Mouse (Mus musculus) gastrocnemius, adult 18-20 months (tissue): ENCODE data around the gene Tnpo1. TPM values are rescaled to one million over a fixed set of nuclear protein-coding genes. Genes with fewer than 3 reads are reported as not detected.

Source experiments
- total RNA-seq, 2 experiments: library from RNA; stranded (reverse); gene quantifications; 2 replicates each; pipeline ENCODE4 v1.2.3; 2021

The Tnpo1 gene
- total RNA-seq, 2 experiments from 2014 or later: 26.9 to 36.5 TPM

Other genes starting within 250 kb of the Tnpo1 start
- 1 to 10 TPM in 1 of 2 experiments, not detected in 1; 2.0 TPM for gene Tmem171, start 231.6 kb downstream of the Tnpo1 start, total RNA-seq
- gene Fcho2, start 110.9 kb downstream of the Tnpo1 start, total RNA-seq: 10 to 100 TPM; 21.3 to 26.3 TPM
- not detected for gene 1700024P04Rik, start 58.2 kb upstream of the Tnpo1 start, total RNA-seq